Mouse (Mus musculus) heart, embryonic 14.5 days (tissue): ENCODE results near the gene Rgs6. TPM values are rescaled to one million over a fixed set of nuclear protein-coding genes. Genes with fewer than 3 reads are reported as not detected.

Experiments used
- ATAC-seq: fragments of 200-750 bp; cut with Nextera tagmentation; 2 replicates; pipeline ENCODE4 v1.8.0; 2017; ENCODE audit warnings: low read depth, moderate TSS enrichment; ENCODE audit not compliant: insufficient number of reproducible peaks, insufficient read depth, low FRiP score
- H3K27ac ChIP-seq, 2 experiments: fragments of 200-500 bp in 1 of 2; fragments of 300-500 bp in 1 of 2; sonication (generic) in 1 of 2; replicated peaks in 1 of 2; 2 replicates each; pipeline ENCODE4 v1.5.1; 2012 to 2014; ENCODE audit warnings: low read depth in 2 of 2, low read length in 2 of 2, control low read depth in 1 of 2, mild to moderate bottlenecking in 1 of 2, mixed read lengths in 1 of 2; ENCODE audit not compliant: control insufficient read depth in 1 of 2, insufficient read depth in 1 of 2
- H3K27me3 ChIP-seq: fragments of 300-500 bp; sonication (generic); 2 replicates; pipeline ENCODE4 v1.6.1; 2014; ENCODE audit warnings: mild to moderate bottlenecking, low read length, control low read depth; ENCODE audit not compliant: control insufficient read depth, insufficient read depth
- H3K36me3 ChIP-seq: fragments of 300-500 bp; sonication (generic); 2 replicates; pipeline ENCODE4 v1.6.1; 2014; ENCODE audit warnings: mild to moderate bottlenecking, control low read depth, low read length, mixed read lengths; ENCODE audit not compliant: control insufficient read depth, insufficient read depth
- H3K4me1 ChIP-seq, 2 experiments: fragments of 200-500 bp in 1 of 2; fragments of 300-500 bp in 1 of 2; sonication (generic) in 1 of 2; 2 replicates each; pipeline ENCODE4 v1.6.1; 2012 to 2014; ENCODE audit warnings: low read length in 2 of 2, control low read depth in 1 of 2, mixed read lengths in 1 of 2; ENCODE audit not compliant: control insufficient read depth in 2 of 2, insufficient read depth in 2 of 2
- H3K4me2 ChIP-seq: fragments of 300-500 bp; sonication (generic); 2 replicates; pipeline ENCODE4 v1.6.1; 2014; ENCODE audit warnings: mild to moderate bottlenecking, low read length
- H3K4me3 ChIP-seq, 2 experiments: fragments of 200-500 bp in 1 of 2; fragments of 300-500 bp in 1 of 2; sonication (generic) in 1 of 2; 2 replicates each; pipeline ENCODE4 v1.5.1; 2012 to 2014; ENCODE audit warnings: low read length in 2 of 2, mild to moderate bottlenecking in 2 of 2, control low read depth in 1 of 2, low read depth in 1 of 2, moderate library complexity in 1 of 2; ENCODE audit not compliant: control insufficient read depth in 1 of 2, insufficient read depth in 1 of 2
- H3K9ac ChIP-seq: fragments of 300-500 bp; sonication (generic); 2 replicates; pipeline ENCODE4 v1.6.1; 2014; ENCODE audit warnings: mild to moderate bottlenecking, low read length
- H3K9me3 ChIP-seq: fragments of 300-500 bp; sonication (generic); 2 replicates; pipeline ENCODE4 v1.6.1; 2016; ENCODE audit warnings: low read length, control low read depth; ENCODE audit not compliant: control insufficient read depth
- WGBS: fragments of 180-500 bp; shearing (Covaris S2); extraction: QIAGEN DNeasy Blood & Tissue Kit; methylation state at CpG from one replicate; pipeline ENCODE4 v1.1.7; 2014; 5-methylcytosine and 5-hydroxymethylcytosine counted together
- polyA plus RNA-seq: library from polyadenylated mRNA; unstranded; fragments of >200 nt; fragmentation: Nextera tagmentation; extraction: Ambion mirVana; gene quantifications from 2 replicates; pipeline ENCODE4 v1.2.1, GENCODE M21; 2014

The Rgs6 gene
- polyA plus RNA-seq, 1 experiment from 2014 or later: 17.8 TPM

DNA sequence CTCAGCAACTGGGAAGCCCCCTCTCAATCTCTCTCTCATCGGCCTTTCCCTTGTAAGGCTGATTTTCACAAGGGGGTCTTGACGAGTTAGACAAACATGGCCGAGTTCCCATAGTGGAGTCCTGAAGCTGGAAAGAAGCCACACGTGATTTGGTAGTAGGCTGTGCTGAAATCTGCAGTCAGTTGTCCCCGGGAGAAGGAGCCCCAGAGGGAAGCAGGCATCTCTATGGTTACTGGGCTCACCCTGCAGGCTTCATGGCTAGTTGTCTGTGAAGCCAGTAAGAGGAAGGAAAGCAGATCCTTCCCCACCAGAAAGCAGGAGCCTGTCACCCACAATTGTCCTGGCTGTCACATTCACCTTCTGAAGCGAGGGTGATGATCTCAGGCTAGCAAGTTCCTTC, 231.2 kb downstream of the Rgs6 start:
- WGBS: 59% methylated on average over 6 of the region's 6 CpGs
- no peaks in the 10 kb centered on the region for H3K9me3 ChIP-seq
- H3K9ac ChIP-seq: no peak overlapping the region
- no peak for ATAC-seq
- no peaks in the 10 kb centered on the region for H3K27me3 ChIP-seq
- H3K4me2 ChIP-seq: no peak overlapping the region
- no peak overlapping the region for H3K27ac ChIP-seq
- no peaks in the 10 kb centered on the region for H3K36me3 ChIP-seq
- H3K4me1 ChIP-seq: peaks cover 6 to 14% of the 10 kb centered on the region in 2 experiments; a peak in 3 of 4 replicates
- H3K4me3 ChIP-seq: no peak overlapping the region

DNA sequence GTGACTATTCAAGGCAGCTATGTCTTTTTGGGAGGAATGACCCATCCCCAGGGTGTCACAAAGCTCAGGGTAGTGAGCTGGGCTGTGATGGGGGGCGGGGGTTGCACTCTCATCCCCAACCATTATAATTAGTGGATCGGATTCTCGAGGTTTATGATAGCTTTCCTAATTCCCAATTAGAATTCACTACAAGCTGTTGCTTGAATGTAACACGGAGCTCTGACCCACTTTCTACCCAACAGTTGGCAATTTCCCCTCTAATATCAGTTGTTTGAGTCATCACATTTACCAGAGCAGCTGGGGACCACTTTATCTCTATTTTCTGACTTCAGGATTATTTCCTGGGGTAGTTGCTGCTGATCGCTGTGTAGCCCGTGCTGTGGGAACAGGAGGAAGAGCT, 231.9 kb downstream of the Rgs6 start:
- H3K27ac ChIP-seq: no peak overlapping the region
- no peak for ATAC-seq
- WGBS: 67% methylated on average over 6 of the region's 6 CpGs
- no peak overlapping the region for H3K4me2 ChIP-seq
- H3K4me1 ChIP-seq: peaks cover 6 to 14% of the 10 kb centered on the region in 2 experiments; a peak in 3 of 4 replicates
- H3K36me3 ChIP-seq: no peaks in the 10 kb centered on the region
- H3K4me3 ChIP-seq: no peak overlapping the region
- no peaks in the 10 kb centered on the region for H3K9me3 ChIP-seq
- H3K9ac ChIP-seq: no peak overlapping the region
- no peaks in the 10 kb centered on the region for H3K27me3 ChIP-seq

DNA sequence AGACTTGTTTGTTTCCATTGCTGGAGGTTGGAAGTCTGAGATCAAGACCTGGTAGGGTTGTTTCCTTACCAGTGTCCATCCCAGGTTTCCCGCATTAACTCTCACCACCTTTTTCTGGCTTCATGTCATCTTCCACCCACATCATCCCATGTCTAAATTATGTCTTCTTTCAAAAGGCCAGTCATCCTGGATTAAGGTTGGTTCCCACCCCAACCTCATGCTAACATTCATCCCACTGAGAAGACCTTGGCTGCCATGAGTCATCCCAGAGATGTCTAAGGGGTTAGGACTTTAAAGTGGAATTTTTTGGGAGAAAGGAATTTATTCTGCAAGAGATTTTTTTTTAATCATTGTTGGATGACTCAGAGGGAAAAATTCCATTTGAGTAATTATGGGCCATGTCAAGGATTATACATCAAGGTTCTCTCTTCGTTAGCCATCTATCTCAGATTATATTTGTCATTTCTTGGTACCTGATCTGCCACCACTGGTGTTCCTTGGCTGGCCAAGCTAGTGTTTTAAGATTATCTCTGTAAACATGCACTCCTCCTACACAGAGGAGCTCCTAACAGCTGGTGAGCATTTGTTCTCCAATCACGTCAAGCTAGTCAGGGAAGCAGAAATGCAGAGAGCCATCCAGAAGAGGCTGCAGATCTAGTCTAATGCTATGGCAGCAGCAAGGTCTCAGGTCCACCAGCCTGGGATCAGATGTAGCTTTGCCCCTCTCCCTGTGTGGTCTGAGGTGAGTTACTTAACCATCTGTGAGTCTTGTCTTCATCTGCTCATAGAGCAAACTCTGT, 234.9 kb downstream of the Rgs6 start:
- Histone ChIP-seq H3K9me3 (no peaks in the 10 kb centered on the region), H3K4me2 (no peak overlapping the region), H3K4me1 (peaks cover 6 to 10% of the 10 kb centered on the region in 2 experiments; a peak in 3 of 4 replicates), H3K36me3 (no peaks in the 10 kb centered on the region), H3K4me3 (no peak overlapping the region), H3K27me3 (no peaks in the 10 kb centered on the region), H3K27ac (no peak overlapping the region), H3K9ac (no peak overlapping the region)
- 85% methylated on average over 3 of the region's 3 CpGs for WGBS
- no peak for ATAC-seq

DNA sequence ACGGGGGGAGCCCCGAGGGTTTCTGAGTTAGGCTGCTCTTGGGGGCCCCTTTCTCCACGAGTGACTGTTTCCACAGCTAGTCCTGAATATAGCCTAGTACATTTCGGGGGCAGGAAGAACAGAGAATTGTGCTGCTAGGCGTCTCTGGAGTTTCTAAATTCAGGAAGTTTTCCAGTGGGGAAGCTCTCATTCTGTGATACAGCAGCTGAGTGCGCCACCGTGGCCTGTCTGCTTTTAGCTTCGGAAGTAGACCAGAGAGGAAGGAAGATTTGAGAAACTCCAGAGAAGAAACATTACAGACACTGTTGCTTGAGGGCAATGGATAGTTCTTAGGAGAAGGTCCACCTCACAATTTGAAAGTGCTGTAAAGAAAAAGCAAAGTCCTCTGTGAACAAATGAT, 242.2 kb downstream of the Rgs6 start:
- H3K27me3 ChIP-seq: no peaks in the 10 kb centered on the region
- no peak overlapping the region for H3K9ac ChIP-seq
- no peaks in the 10 kb centered on the region for H3K4me1 ChIP-seq
- no peak overlapping the region for H3K4me2 ChIP-seq
- no peaks in the 10 kb centered on the region for H3K9me3 ChIP-seq
- H3K4me3 ChIP-seq: no peak overlapping the region
- 71% methylated on average over 8 of the region's 8 CpGs for whole genome bisulfite sequencing
- H3K36me3 ChIP-seq: no peaks in the 10 kb centered on the region
- H3K27ac ChIP-seq: no peak overlapping the region
- no peak for ATAC-seq

DNA sequence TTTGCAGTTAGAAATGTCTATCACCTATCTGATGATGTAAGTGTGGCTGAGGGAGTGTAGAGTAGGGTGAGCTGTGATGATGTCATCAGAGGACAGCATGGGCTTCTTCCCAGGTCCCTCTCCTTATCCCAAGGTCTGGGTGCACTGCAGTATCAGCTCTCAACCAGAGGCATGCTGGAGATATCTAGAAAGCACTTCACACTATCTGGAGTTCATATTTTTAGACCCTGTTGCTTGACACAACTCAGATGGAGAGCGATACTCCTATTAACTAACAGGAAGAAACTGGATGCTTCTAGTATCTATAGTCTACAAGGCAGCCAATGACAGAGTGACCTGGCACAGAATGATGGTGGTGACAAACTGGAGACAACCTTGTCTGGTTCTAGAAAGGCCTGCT, 250.5 kb downstream of the Rgs6 start:
- Histone ChIP-seq H3K36me3 (no peaks in the 10 kb centered on the region), H3K27ac (peak overlapping the region in 1 of 2 experiments; percentile 68; a peak in 2 of 4 replicates), H3K9me3 (peaks cover 8% of the 10 kb centered on the region), H3K27me3 (no peaks in the 10 kb centered on the region), H3K4me2 (no peak overlapping the region), H3K9ac (no peak overlapping the region), H3K4me1 (peaks cover 5 to 15% of the 10 kb centered on the region in 2 experiments), H3K4me3 (no peak overlapping the region)
- WGBS: 35% methylated on average over 1 of the region's 1 CpGs
- peak; percentile 83 for ATAC-seq

DNA sequence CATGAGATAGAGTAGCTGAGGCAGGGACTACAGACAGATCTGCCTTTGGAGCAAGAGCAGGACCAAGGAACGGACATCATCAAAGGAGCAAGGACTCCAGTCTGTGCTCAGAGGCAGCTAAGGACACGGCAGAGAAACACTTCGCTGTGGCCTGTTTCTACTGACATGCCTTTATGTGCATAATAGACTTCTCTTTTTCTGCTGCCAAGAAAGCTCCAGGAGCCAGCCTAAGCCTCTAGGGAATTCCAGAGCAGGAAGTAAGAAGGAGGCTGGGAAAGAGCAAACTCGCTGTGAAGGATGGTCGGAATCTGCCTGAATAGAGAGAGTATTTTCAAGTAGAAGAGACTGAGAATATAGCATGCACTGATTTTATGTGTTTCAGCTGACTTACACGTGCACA, 253.5 kb downstream of the Rgs6 start:
- H3K4me3 ChIP-seq: no peak overlapping the region
- no peak overlapping the region for H3K4me2 ChIP-seq
- peaks cover 12% of the 10 kb centered on the region for H3K9me3 ChIP-seq
- no peaks in the 10 kb centered on the region for H3K36me3 ChIP-seq
- H3K9ac ChIP-seq: no peak overlapping the region
- H3K4me1 ChIP-seq: peaks cover 5 to 15% of the 10 kb centered on the region in 2 experiments
- H3K27me3 ChIP-seq: no peaks in the 10 kb centered on the region
- no peak overlapping the region for H3K27ac ChIP-seq
- ATAC-seq: no peak
- 58% methylated on average over 6 of the region's 6 CpGs for WGBS

DNA sequence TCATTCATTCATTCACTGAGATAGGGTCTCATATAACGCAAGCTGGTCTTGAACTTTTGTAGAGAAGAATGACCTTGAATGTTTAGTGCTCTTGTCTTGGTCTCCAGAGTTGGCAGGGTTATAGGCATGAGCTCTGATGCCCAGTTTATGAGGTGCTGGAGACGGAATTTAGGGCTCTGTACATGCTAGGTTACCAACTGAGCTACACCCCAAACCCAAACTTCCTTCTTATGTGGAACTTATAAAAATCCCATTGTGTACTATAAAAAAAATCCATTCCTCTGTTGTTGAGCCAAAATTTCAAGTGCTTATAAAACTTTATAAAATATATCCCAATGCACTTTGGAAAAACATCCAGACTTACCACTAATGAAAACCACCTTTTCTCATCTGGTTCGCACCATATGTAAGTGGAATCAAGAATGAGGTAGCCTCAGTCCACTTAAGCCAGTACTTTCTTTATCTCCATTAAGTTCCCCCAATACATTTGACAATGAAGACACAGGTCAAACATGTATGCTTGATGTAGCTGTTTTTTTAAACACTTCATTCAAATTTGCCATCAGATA, 260.3 kb downstream of the Rgs6 start:
- Histone ChIP-seq H3K9me3 (0 out of 2 replicates have a peak, but pooled peaks cover 9% of the 10 kb centered on the region), H3K36me3 (no peaks in the 10 kb centered on the region), H3K4me1 (0 out of 4 replicates have a peak, but pooled peaks cover 0 to 12% of the 10 kb centered on the region in 2 experiments), H3K9ac (no peak overlapping the region), H3K27me3 (no peaks in the 10 kb centered on the region), H3K4me2 (no peak overlapping the region), H3K27ac (no peak overlapping the region), H3K4me3 (no peak overlapping the region)
- 83% methylated on average over 3 of the region's 3 CpGs for WGBS
- ATAC-seq: no peak
